Mouse (Mus musculus): Measurements from ENCODE around the gene Ctnnd1. TPM values are rescaled to one million over a fixed set of nuclear protein-coding genes. Genes with fewer than 3 reads are reported as not detected.

Ctnnd1 gene
- polyA plus RNA-seq, 1 experiment from 2014 or later, result 10.8 TPM

- WGBS (ENCODE audit: insufficient replicate concordance), result 50% methylated on average over 1 of the region's 1 CpGs
- peaks cover 63% of the 10 kb centered on the region for H3K4me1 ChIP-seq (replicated peaks)
- no peak overlapping the region for H3K4me3 ChIP-seq (replicated peaks)
- H3K27ac ChIP-seq, result no peak overlapping the region
- no peak overlapping the region for H3K9ac ChIP-seq
- H3K4me2 ChIP-seq, result no peak overlapping the region
- DNase-seq (no peak), ATAC-seq (ENCODE audit: low read depth) (no peak)
- H3K27me3 ChIP-seq, result no peaks in the 10 kb centered on the region
- H3K36me3 ChIP-seq, result no peaks in the 10 kb centered on the region
- H3K9me3 ChIP-seq (replicated peaks), result no peaks in the 10 kb centered on the region
Observed at GRCm38 (mm10) chr2:84646138-84646537, 4.4 kb downstream of the Ctnnd1 start.

GRCm38 (mm10) chr2:84640833-84641232, 9.7 kb downstream of the Ctnnd1 start:
- no peak for DNase-seq
- no peak overlapping the region for H3K4me3 ChIP-seq (replicated peaks)
- ATAC-seq (ENCODE audit: low read depth), result no peak
- H3K4me2 ChIP-seq, result no peak overlapping the region
- no peak overlapping the region for H3K27ac ChIP-seq
- H3K36me3 ChIP-seq, result no peaks in the 10 kb centered on the region
- H3K27me3 ChIP-seq, result no peaks in the 10 kb centered on the region
- peaks cover 75% of the 10 kb centered on the region for H3K4me1 ChIP-seq (replicated peaks)
- no peaks in the 10 kb centered on the region for H3K9me3 ChIP-seq (replicated peaks)
- no peak overlapping the region for H3K9ac ChIP-seq

GRCm38 (mm10) chr2:84638428-84639220, 11.9 kb downstream of the Ctnnd1 start:
- no peak overlapping the region for H3K9ac ChIP-seq
- H3K4me3 ChIP-seq (replicated peaks), result no peak overlapping the region
- H3K27me3 ChIP-seq, result no peaks in the 10 kb centered on the region
- DNase-seq, result no peak
- H3K4me2 ChIP-seq, result no peak overlapping the region
- ATAC-seq (ENCODE audit: low read depth), result no peak
- H3K4me1 ChIP-seq (replicated peaks), result peaks cover 87% of the 10 kb centered on the region
- H3K27ac ChIP-seq, result peak overlapping the region; percentile 36; the same call in 1 of the 2 replicates
- H3K9me3 ChIP-seq (replicated peaks), result no peaks in the 10 kb centered on the region
- WGBS (ENCODE audit: insufficient replicate concordance), result 33% methylated on average over 5 of the region's 5 CpGs
- no peaks in the 10 kb centered on the region; the same call in 1 of the 2 replicates for H3K36me3 ChIP-seq

GRCm38 (mm10) chr2:84637452-84638165, 13.0 kb downstream of the Ctnnd1 start:
- peak overlapping the region; percentile 23 for H3K4me2 ChIP-seq
- no peak for DNase-seq
- H3K27me3 ChIP-seq, result no peaks in the 10 kb centered on the region
- H3K4me3 ChIP-seq (replicated peaks), result no peak overlapping the region
- peaks cover 90% of the 10 kb centered on the region for H3K4me1 ChIP-seq (replicated peaks)
- H3K9me3 ChIP-seq (replicated peaks), result no peaks in the 10 kb centered on the region
- peak overlapping the region; percentile 35 for H3K27ac ChIP-seq
- H3K36me3 ChIP-seq, result no peaks in the 10 kb centered on the region; the same call in 1 of the 2 replicates
- no peak overlapping the region for H3K9ac ChIP-seq
- ATAC-seq (ENCODE audit: low read depth), result no peak
- 38% methylated on average over 7 of the region's 7 CpGs for WGBS (ENCODE audit: insufficient replicate concordance)

- H3K27me3 ChIP-seq, result no peaks in the 10 kb centered on the region
- peak overlapping the region; percentile 41 for H3K4me2 ChIP-seq
- no peaks in the 10 kb centered on the region; the same call in 1 of the 2 replicates for H3K36me3 ChIP-seq
- no peak overlapping the region; the same call in 1 of the 2 replicates for H3K4me3 ChIP-seq (replicated peaks)
- no peak for ATAC-seq (ENCODE audit: low read depth)
- DNase-seq, result no peak
- H3K9me3 ChIP-seq (replicated peaks), result no peaks in the 10 kb centered on the region
- H3K9ac ChIP-seq, result no peak overlapping the region
- peaks cover 89% of the 10 kb centered on the region for H3K4me1 ChIP-seq (replicated peaks)
- H3K27ac ChIP-seq, result peak overlapping the region; percentile 78
- 40% methylated on average over 8 of the region's 8 CpGs for WGBS (ENCODE audit: insufficient replicate concordance)
Observed at GRCm38 (mm10) chr2:84636231-84636741, 14.3 kb downstream of the Ctnnd1 start.

GRCm38 (mm10) chr2:84635611-84636010, 15.0 kb downstream of the Ctnnd1 start:
- 32% methylated on average over 2 of the region's 2 CpGs for WGBS (ENCODE audit: insufficient replicate concordance)
- Histone ChIP-seq H3K27ac (peak overlapping the region; percentile 78), H3K36me3 (no peaks in the 10 kb centered on the region; the same call in 1 of the 2 replicates), H3K9ac (0 out of 2 replicates have a peak overlapping the region, but pooled peaks have one; percentile 17), H3K4me2 (peak overlapping the region; percentile 41), H3K4me3 (replicated peaks) (no peak overlapping the region), H3K9me3 (replicated peaks) (no peaks in the 10 kb centered on the region), H3K4me1 (replicated peaks) (peaks cover 82% of the 10 kb centered on the region), H3K27me3 (no peaks in the 10 kb centered on the region)
- no peak for DNase-seq
- ATAC-seq (ENCODE audit: low read depth), result peak; percentile 81

GRCm38 (mm10) chr2:84634934-84635482, 15.6 kb downstream of the Ctnnd1 start:
- Histone ChIP-seq H3K4me1 (replicated peaks) (peaks cover 76% of the 10 kb centered on the region), H3K36me3 (no peaks in the 10 kb centered on the region; the same call in 1 of the 2 replicates), H3K4me3 (replicated peaks) (no peak overlapping the region), H3K9ac (peak overlapping the region; percentile 17; the same call in 1 of the 2 replicates), H3K4me2 (peak overlapping the region; percentile 41), H3K27ac (peak overlapping the region; percentile 78), H3K9me3 (replicated peaks) (no peaks in the 10 kb centered on the region), H3K27me3 (no peaks in the 10 kb centered on the region)
- DNase-seq (no peak), ATAC-seq (ENCODE audit: low read depth) (no peak)
- WGBS (ENCODE audit: insufficient replicate concordance), result 31% methylated on average over 4 of the region's 4 CpGs

GRCm38 (mm10) chr2:84634006-84634405, 16.6 kb downstream of the Ctnnd1 start:
- Histone ChIP-seq H3K27ac (peak overlapping the region; percentile 78), H3K4me3 (replicated peaks) (no peak overlapping the region), H3K4me2 (peak overlapping the region; percentile 41; the same call in 1 of the 2 replicates), H3K9me3 (replicated peaks) (no peaks in the 10 kb centered on the region), H3K9ac (0 out of 2 replicates have a peak overlapping the region, but pooled peaks have one; percentile 17), H3K36me3 (no peaks in the 10 kb centered on the region; the same call in 1 of the 2 replicates), H3K4me1 (replicated peaks) (peaks cover 70% of the 10 kb centered on the region), H3K27me3 (no peaks in the 10 kb centered on the region)
- ATAC-seq (ENCODE audit: low read depth) (no peak), DNase-seq (no peak)
- 47% methylated on average over 4 of the region's 4 CpGs for WGBS (ENCODE audit: insufficient replicate concordance)

- under 1% methylated on average over 3 of the region's 3 CpGs for WGBS (ENCODE audit: insufficient replicate concordance)
Observed at GRCm38 (mm10) chr2:84632999-84633398, 17.6 kb downstream of the Ctnnd1 start.

GRCm38 (mm10) chr2:84632001-84632400, 18.6 kb downstream of the Ctnnd1 start:
- H3K36me3 ChIP-seq, result no peaks in the 10 kb centered on the region; the same call in 1 of the 2 replicates
- WGBS (ENCODE audit: insufficient replicate concordance), result 93% methylated on average over 1 of the region's 1 CpGs
- H3K9me3 ChIP-seq (replicated peaks), result no peaks in the 10 kb centered on the region
- no peak for DNase-seq
- no peak overlapping the region for H3K9ac ChIP-seq
- H3K4me1 ChIP-seq (replicated peaks), result peaks cover 60% of the 10 kb centered on the region
- H3K27ac ChIP-seq, result no peak overlapping the region; the same call in 1 of the 2 replicates
- ATAC-seq (ENCODE audit: low read depth), result no peak
- H3K4me2 ChIP-seq, result no peak overlapping the region
- no peak overlapping the region for H3K4me3 ChIP-seq (replicated peaks)
- H3K27me3 ChIP-seq, result no peaks in the 10 kb centered on the region

More at GRCm38 (mm10) chr2:84632999-84633398, 17.6 kb downstream of the Ctnnd1 start:
- no peaks in the 10 kb centered on the region for H3K27me3 ChIP-seq
- no peaks in the 10 kb centered on the region; the same call in 1 of the 2 replicates for H3K36me3 ChIP-seq
- no peak overlapping the region for H3K4me3 ChIP-seq (replicated peaks)
- no peaks in the 10 kb centered on the region for H3K9me3 ChIP-seq (replicated peaks)
- ATAC-seq (ENCODE audit: low read depth), result peak; percentile 39
- DNase-seq, result no peak
- H3K4me2 ChIP-seq, result peak overlapping the region; percentile 46
- H3K27ac ChIP-seq, result peak overlapping the region; percentile 64
- peaks cover 63% of the 10 kb centered on the region for H3K4me1 ChIP-seq (replicated peaks)
- 0 out of 2 replicates have a peak overlapping the region, but pooled peaks have one; percentile 10 for H3K9ac ChIP-seq

- no peak for ATAC-seq (ENCODE audit: low read depth)
- whole genome bisulfite sequencing (ENCODE audit: insufficient replicate concordance), result 59% methylated on average over 3 of the region's 3 CpGs
- H3K9me3 ChIP-seq (replicated peaks), result no peaks in the 10 kb centered on the region
- DNase-seq, result no peak
- H3K9ac ChIP-seq, result no peak overlapping the region
- H3K4me3 ChIP-seq (replicated peaks), result no peak overlapping the region
- peak overlapping the region; percentile 44; the same call in 1 of the 2 replicates for H3K27ac ChIP-seq
- H3K36me3 ChIP-seq, result peaks cover 7% of the 10 kb centered on the region
- H3K27me3 ChIP-seq, result no peaks in the 10 kb centered on the region
- peaks cover 38% of the 10 kb centered on the region for H3K4me1 ChIP-seq (replicated peaks)
- H3K4me2 ChIP-seq, result no peak overlapping the region
Observed at GRCm38 (mm10) chr2:84627036-84627435, 23.5 kb downstream of the Ctnnd1 start.
